Mouse (Mus musculus) heart, postnatal 36 days (tissue): ENCODE data around the gene Btbd35f25. TPM values are rescaled to one million over a fixed set of nuclear protein-coding genes. Genes with fewer than 3 reads are reported as not detected.
"Not testable (repeated sequence)": the region's sequence is repeated elsewhere in the genome, so short reads cannot be mapped to it uniquely, and the experiment has no call there.

Source experiments
- DNase-seq, 2 experiments: peaks; one replicate each; pipeline ENCODE4 v3.0.0; 2021 to 2022
- intact Hi-C: fragments of 180-260 bp; cut with DNase I; formaldehyde crosslinking; loops from one replicate; pipeline ENCODE4 v1.15.1; 2025
- total RNA-seq, 2 experiments: library from RNA; stranded (reverse); gene quantifications; 2 replicates each; pipeline ENCODE4 v1.2.3; 2021

Gene Btbd35f25
- total RNA-seq, result not detected

GRCm38 (mm10) chrX:31717056-31717455 lies at the start of gene Btbd35f25:
Gene Btbd35f25 (minus strand): TSS chrX:31717156.
- DNase-seq, intact Hi-C loops: not testable (repeated sequence)

- intact Hi-C loops, result loop anchor here (1.0 kb wide), 1 partner anchor 8 kb away; no protein-coding TSS in a partner anchor
These were observed 49.3 kb upstream of the Btbd35f25 start for GRCm38 (mm10) chrX:31766255-31766654.

GRCm38 (mm10) chrX:31764001-31764400 lies 47.0 kb upstream of the Btbd35f25 start:
- DNase-seq, result no peak
- intact Hi-C loops, result no loop called here

More at GRCm38 (mm10) chrX:31766255-31766654, 49.3 kb upstream of the Btbd35f25 start:
- no peak for DNase-seq

- intact Hi-C loops, result no loop called here
- no peak for DNase-seq
These were observed 28.1 kb upstream of the Btbd35f25 start for GRCm38 (mm10) chrX:31745079-31745478.

- intact Hi-C loops, result no loop called here
- no peak for DNase-seq
These were observed 20.0 kb upstream of the Btbd35f25 start for GRCm38 (mm10) chrX:31736958-31737357.

Other genes with a start within 250 kb of the Btbd35f25 start
- gene Gm21883, start 142.9 kb downstream of the Btbd35f25 start, total RNA-seq, result not detected
- not detected for gene Spin2e, start 98.2 kb downstream of the Btbd35f25 start, total RNA-seq
- gene Gm21637, start 244.9 kb upstream of the Btbd35f25 start, total RNA-seq, result not detected